Mouse (Mus musculus) CD4-positive, CD25-positive, alpha-beta regulatory T cell (primary cell): ENCODE measurements around the gene Neurod6. TPM values are rescaled to one million over a fixed set of nuclear protein-coding genes. Genes with fewer than 3 reads are reported as not detected.

Experiments
- polyA plus RNA-seq: library from polyadenylated mRNA; unstranded; fragments of 100-300 nt; shearing (Covaris generic); gene quantifications from one replicate; pipeline ENCODE4 v1.2.1, GENCODE M21; 2017

Neurod6 gene
- polyA plus RNA-seq = not detected

GRCm38 (mm10) chr6:55680974-55681373, at the start of gene Neurod6:
TSS of gene Neurod6 (minus strand) at chr6:55681263.

Other genes starting within 250 kb of the Neurod6 start
- gene Adcyap1r1, start 229.3 kb downstream of the Neurod6 start, polyA plus RNA-seq = not detected
- not detected for gene Itprid1, start 155.6 kb upstream of the Neurod6 start, polyA plus RNA-seq